Mouse (Mus musculus): ENCODE data around the gene Aoc3. TPM values are rescaled to one million over a fixed set of nuclear protein-coding genes. Genes with fewer than 3 reads are reported as not detected.
A peak's percentile ranks its signal among the peaks of the same experiment; 100 is the strongest.

Aoc3 gene
- polyA plus RNA-seq (2012; fragmentation: generic; extraction: Trizol): 0.02 TPM

DNA sequence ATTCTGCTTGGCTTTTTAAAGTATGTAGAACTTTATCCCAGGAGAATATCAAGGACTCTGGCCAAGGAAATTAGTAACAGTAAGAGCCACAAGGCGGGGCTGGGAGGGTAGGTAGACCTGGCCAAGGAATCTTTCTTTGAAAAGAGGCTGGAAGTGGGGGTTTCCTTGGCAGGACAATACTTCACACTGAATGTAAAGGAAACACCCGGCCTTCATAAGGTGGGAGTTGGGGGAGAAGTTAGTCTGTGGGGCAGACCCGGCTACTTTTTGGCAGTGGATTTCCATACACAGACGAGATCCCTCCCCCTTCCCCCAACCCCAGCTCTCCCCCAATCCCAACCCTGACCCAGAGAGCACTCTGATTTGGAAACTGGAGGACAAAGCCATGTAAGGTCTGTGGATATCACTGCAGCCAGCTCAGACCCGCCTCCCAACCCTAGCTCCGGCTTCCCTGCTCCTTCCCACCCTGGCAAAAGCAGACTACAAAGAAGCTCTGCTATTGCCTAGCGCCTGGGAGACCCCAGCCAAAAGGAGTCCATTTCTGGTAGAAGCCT, at the start of gene Aoc3:
Aoc3 (plus strand) TSS at position 235 of the 554 bp plus-strand sequence.
- TF ChIP-seq TCF12 (IDR thresholded peaks at IDR 0.05; ENCODE audit: insufficient read depth, poor library complexity, severe bottlenecking): no peak
- no peak for TF ChIP-seq MAX (IDR thresholded peaks at IDR 0.05; ENCODE audit: low read depth)
- no peak for TF ChIP-seq POLR2A (IDR thresholded peaks at IDR 0.05; ENCODE audit: insufficient read length, low read depth)
- no peak for TF ChIP-seq E2F4 (IDR thresholded peaks at IDR 0.05; ENCODE audit: insufficient read depth)
- no peak for TF ChIP-seq SRF (IDR thresholded peaks at IDR 0.05; ENCODE audit: control insufficient read depth, insufficient read length, low read depth)
- TF ChIP-seq MYOG (IDR thresholded peaks at IDR 0.05; ENCODE audit: control insufficient read depth in 1 of 3, insufficient read depth in 1 of 3, insufficient read length in 2 of 3, low read depth in 2 of 3): no peak
- no peak for TF ChIP-seq TCF3 (IDR thresholded peaks at IDR 0.05; ENCODE audit: insufficient read length, low read depth)
- TF ChIP-seq REST (IDR thresholded peaks at IDR 0.05; ENCODE audit: insufficient read depth, insufficient read length): no peak
- TF ChIP-seq MYOD1 (IDR thresholded peaks at IDR 0.05; ENCODE audit: control insufficient read depth in 1 of 3, insufficient read length in 2 of 3, low read depth in 2 of 3): no peak
- TF ChIP-seq CEBPB (IDR thresholded peaks at IDR 0.05; ENCODE audit: insufficient read depth, poor library complexity, severe bottlenecking): no peak
- Histone ChIP-seq H3K79me2 (ENCODE audit: control insufficient read depth, insufficient read depth) (no peaks in the 10 kb centered on the region), H3K4me2 (ENCODE audit: low read depth) (no peak within 1 kb of the TSS), H3K4me3 (no peak within 1 kb of the TSS), H3K36me3 (ENCODE audit: control insufficient read depth, insufficient read depth) (no peaks in the 10 kb centered on the region), H3K27me3 (ENCODE audit: control insufficient read depth, insufficient read depth, insufficient read length) (no peaks in the 10 kb centered on the region), H3ac (ENCODE audit: control insufficient read depth, insufficient read length) (no peak within 1 kb of the TSS)

DNA sequence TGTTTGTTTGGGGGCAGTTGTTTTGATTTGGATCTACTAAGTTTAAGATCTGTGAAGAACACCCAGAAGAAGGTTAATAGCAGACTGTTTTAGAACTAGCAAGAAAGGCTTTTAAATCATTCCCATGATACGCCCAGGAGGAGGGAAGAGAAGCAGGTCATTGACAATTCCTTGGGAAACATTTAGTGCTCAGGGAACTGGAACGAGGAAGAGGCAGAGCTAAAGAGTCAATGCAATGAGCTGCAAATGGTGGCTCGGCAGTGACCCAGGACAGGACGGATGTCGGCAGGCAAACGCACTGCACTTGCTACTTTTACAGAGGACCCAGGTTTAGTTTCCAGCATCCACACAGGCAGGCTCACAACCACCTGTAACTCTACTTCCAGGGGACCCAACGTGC, 49.6 kb upstream of the Aoc3 start:
- Histone ChIP-seq H3K4me2 (ENCODE audit: low read depth) (no peak overlapping the region), H3K79me2 (ENCODE audit: control insufficient read depth, insufficient read depth) (no peaks in the 10 kb centered on the region)

DNA sequence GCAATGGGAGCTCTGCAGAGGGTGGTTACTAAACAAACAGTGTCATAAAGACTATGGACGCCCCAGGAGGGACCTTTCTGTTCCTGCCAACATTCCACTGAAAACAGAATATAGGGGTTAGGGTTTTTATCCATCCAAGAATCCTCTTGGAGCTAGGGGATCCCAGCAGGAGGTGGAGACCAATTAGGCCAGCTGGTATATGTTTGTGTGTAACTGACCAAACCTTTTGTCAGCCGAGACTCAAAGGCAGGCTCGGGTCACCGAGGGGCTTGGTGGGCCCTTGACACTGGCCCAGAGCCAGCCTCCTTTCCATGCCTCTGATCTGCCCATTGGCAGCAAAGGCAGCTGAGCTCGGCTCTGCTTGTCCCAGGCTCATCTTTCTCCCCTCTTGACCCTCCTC, 47.5 kb upstream of the Aoc3 start:
- no peak for TF ChIP-seq USF1 (IDR thresholded peaks at IDR 0.05; ENCODE audit: low read depth)
- TF ChIP-seq REST (IDR thresholded peaks at IDR 0.05; ENCODE audit: insufficient read depth, insufficient read length): no peak
- no peak for TF ChIP-seq MYOG (IDR thresholded peaks at IDR 0.05; ENCODE audit: control insufficient read depth in 1 of 3, insufficient read depth in 1 of 3, insufficient read length in 2 of 3, low read depth in 2 of 3)
- no peak for TF ChIP-seq CEBPB (IDR thresholded peaks at IDR 0.05; ENCODE audit: insufficient read depth, poor library complexity, severe bottlenecking)
- TF ChIP-seq POLR2A (IDR thresholded peaks at IDR 0.05; ENCODE audit: insufficient read length, low read depth): no peak
- TF ChIP-seq MAX (IDR thresholded peaks at IDR 0.05; ENCODE audit: low read depth): no peak
- TF ChIP-seq TCF3 (IDR thresholded peaks at IDR 0.05; ENCODE audit: insufficient read length, low read depth): no peak
- no peak for TF ChIP-seq POLR2AphosphoS2 (IDR thresholded peaks at IDR 0.05; ENCODE audit: insufficient read length, low read depth)
- no peak for TF ChIP-seq TCF12 (IDR thresholded peaks at IDR 0.05; ENCODE audit: insufficient read depth, poor library complexity, severe bottlenecking)
- Histone ChIP-seq H3ac (ENCODE audit: control insufficient read depth, insufficient read length) (no peak overlapping the region), H3K4me2 (ENCODE audit: low read depth) (no peak overlapping the region), H3K27me3 (ENCODE audit: control insufficient read depth, insufficient read depth, insufficient read length) (no peaks in the 10 kb centered on the region), H3K4me3 (no peak overlapping the region), H3K36me3 (ENCODE audit: control insufficient read depth, insufficient read depth) (peaks cover 4% of the 10 kb centered on the region), H3K79me2 (ENCODE audit: control insufficient read depth, insufficient read depth) (no peaks in the 10 kb centered on the region)

More for the DNA sequence above, 49.6 kb upstream of the Aoc3 start:
- Histone ChIP-seq H3K27me3 (ENCODE audit: control insufficient read depth, insufficient read depth, insufficient read length) (no peaks in the 10 kb centered on the region), H3K36me3 (ENCODE audit: control insufficient read depth, insufficient read depth) (no peaks in the 10 kb centered on the region), H3ac (ENCODE audit: control insufficient read depth, insufficient read length) (no peak overlapping the region), H3K4me3 (no peak overlapping the region)
- TF ChIP-seq TCF12 (IDR thresholded peaks at IDR 0.05; ENCODE audit: insufficient read depth, poor library complexity, severe bottlenecking) (no peak), POLR2A (IDR thresholded peaks at IDR 0.05; ENCODE audit: insufficient read length, low read depth) (no peak), MAX (IDR thresholded peaks at IDR 0.05; ENCODE audit: low read depth) (no peak), CEBPB (IDR thresholded peaks at IDR 0.05; ENCODE audit: insufficient read depth, poor library complexity, severe bottlenecking) (no peak), SRF (IDR thresholded peaks at IDR 0.05; ENCODE audit: control insufficient read depth, insufficient read length, low read depth) (no peak), USF1 (IDR thresholded peaks at IDR 0.05; ENCODE audit: low read depth) (no peak), MYOG (IDR thresholded peaks at IDR 0.05; ENCODE audit: control insufficient read depth in 1 of 3, insufficient read depth in 1 of 3, insufficient read length in 2 of 3, low read depth in 2 of 3) (no peak), MYOD1 (IDR thresholded peaks at IDR 0.05; ENCODE audit: control insufficient read depth in 1 of 3, insufficient read length in 2 of 3, low read depth in 2 of 3) (no peak), POLR2AphosphoS2 (IDR thresholded peaks at IDR 0.05; ENCODE audit: insufficient read length, low read depth) (no peak), TCF3 (IDR thresholded peaks at IDR 0.05; ENCODE audit: insufficient read length, low read depth) (no peak), REST (IDR thresholded peaks at IDR 0.05; ENCODE audit: insufficient read depth, insufficient read length) (no peak), E2F4 (IDR thresholded peaks at IDR 0.05; ENCODE audit: insufficient read depth) (no peak)

DNA sequence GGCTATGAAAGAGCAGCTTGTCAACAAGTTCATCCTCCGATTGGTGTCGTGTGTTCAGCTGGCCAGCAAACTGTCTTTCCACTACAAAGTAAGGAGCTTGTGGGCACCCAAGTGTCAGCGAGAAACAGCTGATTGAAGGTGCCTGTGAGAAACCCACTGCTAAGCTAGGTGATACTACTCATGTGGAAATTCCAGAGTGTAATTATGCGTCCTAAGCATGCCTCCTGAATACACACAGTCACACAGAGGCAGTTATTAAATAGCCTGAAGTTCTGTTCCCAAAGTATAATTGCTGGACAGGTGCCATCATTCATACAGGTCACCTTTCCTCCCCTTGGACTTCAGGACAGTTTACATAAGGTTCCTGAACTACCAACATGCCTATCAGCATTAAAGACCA, 46.6 kb upstream of the Aoc3 start:
- Histone ChIP-seq H3K79me2 (ENCODE audit: control insufficient read depth, insufficient read depth) (no peaks in the 10 kb centered on the region), H3K4me3 (no peak overlapping the region), H3K36me3 (ENCODE audit: control insufficient read depth, insufficient read depth) (peaks cover 10% of the 10 kb centered on the region), H3K4me2 (ENCODE audit: low read depth) (no peak overlapping the region), H3ac (ENCODE audit: control insufficient read depth, insufficient read length) (no peak overlapping the region), H3K27me3 (ENCODE audit: control insufficient read depth, insufficient read depth, insufficient read length) (no peaks in the 10 kb centered on the region)
- TF ChIP-seq POLR2AphosphoS2 (IDR thresholded peaks at IDR 0.05; ENCODE audit: insufficient read length, low read depth) (no peak), TCF12 (IDR thresholded peaks at IDR 0.05; ENCODE audit: insufficient read depth, poor library complexity, severe bottlenecking) (no peak), TCF3 (IDR thresholded peaks at IDR 0.05; ENCODE audit: insufficient read length, low read depth) (no peak), E2F4 (IDR thresholded peaks at IDR 0.05; ENCODE audit: insufficient read depth) (no peak), POLR2A (IDR thresholded peaks at IDR 0.05; ENCODE audit: insufficient read length, low read depth) (no peak), REST (IDR thresholded peaks at IDR 0.05; ENCODE audit: insufficient read depth, insufficient read length) (no peak)

DNA sequence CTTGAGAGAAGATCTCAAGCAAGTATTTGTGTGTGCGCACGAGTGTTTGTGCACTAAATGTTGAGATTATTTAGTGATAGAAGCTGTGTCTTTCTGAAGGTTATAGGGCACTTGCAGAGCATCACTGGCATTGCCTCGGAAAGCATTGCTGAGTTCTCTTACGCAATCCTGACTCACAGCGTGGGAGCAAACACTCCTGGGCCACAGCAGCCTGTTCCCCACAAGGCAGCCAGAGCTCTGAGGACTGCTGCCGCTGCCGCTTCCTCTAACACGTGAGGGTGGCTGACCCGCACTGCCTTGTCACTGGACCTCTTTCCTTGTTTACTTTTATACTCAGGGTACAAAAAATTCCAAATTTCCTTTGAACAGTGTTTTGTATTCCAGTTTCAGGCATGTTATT, 43.1 kb upstream of the Aoc3 start:
- Histone ChIP-seq H3ac (ENCODE audit: control insufficient read depth, insufficient read length) (no peak overlapping the region), H3K4me2 (ENCODE audit: low read depth) (no peak overlapping the region), H3K36me3 (ENCODE audit: control insufficient read depth, insufficient read depth) (peaks cover 28% of the 10 kb centered on the region), H3K79me2 (ENCODE audit: control insufficient read depth, insufficient read depth) (no peaks in the 10 kb centered on the region), H3K27me3 (ENCODE audit: control insufficient read depth, insufficient read depth, insufficient read length) (no peaks in the 10 kb centered on the region), H3K4me3 (no peak overlapping the region)
- TF ChIP-seq CEBPB (IDR thresholded peaks at IDR 0.05; ENCODE audit: insufficient read depth, poor library complexity, severe bottlenecking) (peak; percentile 88), MYOD1 (IDR thresholded peaks at IDR 0.05; ENCODE audit: control insufficient read depth in 1 of 3, insufficient read length in 2 of 3, low read depth in 2 of 3) (no peak)

All from myocyte (in vitro differentiated cells).